Mouse (Mus musculus): ENCODE data around the gene Slc25a44.
"Not testable (repeated sequence)": the region's sequence is repeated elsewhere in the genome, so short reads cannot be mapped to it uniquely, and the experiment has no call there.

The Slc25a44 gene

GRCm38 (mm10) chr3:88450379-88451131, 25.6 kb upstream of the Slc25a44 start:
- DNase-seq (ENCODE audit: low spot score in 2 of 2), result no peak

- DNase-seq (ENCODE audit: low spot score in 2 of 2), result no peak
These were observed 24.6 kb upstream of the Slc25a44 start for GRCm38 (mm10) chr3:88449395-88450023.

- DNase-seq (ENCODE audit: low spot score in 2 of 2), result no peak
These were observed 23.5 kb upstream of the Slc25a44 start for GRCm38 (mm10) chr3:88448443-88448842.

- no peak for DNase-seq (ENCODE audit: low spot score in 2 of 2)
These were observed 22.8 kb upstream of the Slc25a44 start for GRCm38 (mm10) chr3:88447676-88448183.

GRCm38 (mm10) chr3:88446471-88447123, 21.7 kb upstream of the Slc25a44 start:
- no peak for DNase-seq (ENCODE audit: low spot score in 2 of 2)

- no peak for DNase-seq (ENCODE audit: low spot score in 2 of 2)
These were observed 17.9 kb upstream of the Slc25a44 start for GRCm38 (mm10) chr3:88442888-88443287.

GRCm38 (mm10) chr3:88442488-88442887, 17.5 kb upstream of the Slc25a44 start:
- no peak for DNase-seq (ENCODE audit: low spot score in 2 of 2)

- DNase-seq (ENCODE audit: low spot score in 2 of 2), result no peak
These were observed 15.8 kb upstream of the Slc25a44 start for GRCm38 (mm10) chr3:88440500-88441381.

GRCm38 (mm10) chr3:88439582-88439981, 14.6 kb upstream of the Slc25a44 start:
- no peak for DNase-seq (ENCODE audit: low spot score in 2 of 2)

- no peak for DNase-seq (ENCODE audit: low spot score in 2 of 2)
These were observed 12.5 kb upstream of the Slc25a44 start for GRCm38 (mm10) chr3:88437454-88437853.

- DNase-seq (ENCODE audit: low spot score in 2 of 2), result no peak
These were observed 11.7 kb upstream of the Slc25a44 start for GRCm38 (mm10) chr3:88436395-88437201.

GRCm38 (mm10) chr3:88435515-88435914, 10.6 kb upstream of the Slc25a44 start:
- DNase-seq (ENCODE audit: low spot score in 2 of 2), result peak; percentile 63 to 72

GRCm38 (mm10) chr3:88428639-88429038, 3.7 kb upstream of the Slc25a44 start:
- DNase-seq (ENCODE audit: low spot score in 2 of 2), result not testable (repeated sequence)

GRCm38 (mm10) chr3:88427342-88427905, 2.5 kb upstream of the Slc25a44 start:
- DNase-seq (ENCODE audit: low spot score in 2 of 2), result no peak

- DNase-seq (ENCODE audit: low spot score in 2 of 2), result no peak
These were observed 925 bp upstream of the Slc25a44 start for GRCm38 (mm10) chr3:88425708-88426420.

- DNase-seq (ENCODE audit: low spot score in 2 of 2), result no peak
These were observed 371 bp upstream of the Slc25a44 start for GRCm38 (mm10) chr3:88425330-88425689.

- DNase-seq (ENCODE audit: low spot score in 2 of 2), result no peak
These were observed 2.8 kb downstream of the Slc25a44 start for GRCm38 (mm10) chr3:88422020-88422720.

GRCm38 (mm10) chr3:88420771-88421170, 4.2 kb downstream of the Slc25a44 start:
- DNase-seq (ENCODE audit: low spot score in 2 of 2), result no peak

- DNase-seq (ENCODE audit: low spot score in 2 of 2), result no peak
These were observed 6.9 kb downstream of the Slc25a44 start for GRCm38 (mm10) chr3:88418016-88418415.

Measured in frontal cortex, postnatal 14 days (tissue).